Mouse (Mus musculus): ENCODE data around the gene Nupl1. TPM values are rescaled to one million over a fixed set of nuclear protein-coding genes. Genes with fewer than 3 reads are reported as not detected.

Nupl1 gene
- polyA plus RNA-seq, 1 experiment from 2014 or later, result not detected

MicroRNAs within 50 kb of the gene (microRNA counts, 519-probe panel; counts per million panel counts)
- not detected for microRNA mmu-miR-719

Small RNAs within 50 kb of the gene (microRNA-seq; reads per million reads assigned to microRNA genes)
- gene Mir719, result not detected

Other genes with a start within 250 kb of the Nupl1 start
- gene Atp8a2, start 54.3 kb downstream of the Nupl1 start, polyA plus RNA-seq (2016; fragmentation: Nextera tagmentation; extraction: Ambion mirVana), result 2.5 and 5.2 TPM in 2 replicates
- gene Gm49336, start 76 bp upstream of the Nupl1 start, polyA plus RNA-seq (2016; fragmentation: Nextera tagmentation; extraction: Ambion mirVana), result 61.0 and 62.6 TPM in 2 replicates
- gene Mtmr6, start 13.8 kb upstream of the Nupl1 start, polyA plus RNA-seq (2016; fragmentation: Nextera tagmentation; extraction: Ambion mirVana), result 29.9 and 42.0 TPM in 2 replicates
- 9.9 and 14.1 TPM in 2 replicates for gene Amer2, start 121.8 kb upstream of the Nupl1 start, polyA plus RNA-seq (2016; fragmentation: Nextera tagmentation; extraction: Ambion mirVana)